Mouse (Mus musculus) erythroblast, embryonic 14.5 days (primary cell): ENCODE results near the gene Olfr243. TPM values are rescaled to one million over a fixed set of nuclear protein-coding genes. Genes with fewer than 3 reads are reported as not detected.

Source experiments
- polyA plus RNA-seq: library from polyadenylated mRNA; stranded (reverse); fragments of >175 nt; gene quantifications from 2 replicates; pipeline ENCODE4 v1.2.3, GENCODE M21; 2012

Gene Olfr243
- polyA plus RNA-seq, 1 experiment: not detected

Other genes starting within 250 kb of the Olfr243 start
- gene Olfr608, start 244.8 kb upstream of the Olfr243 start, polyA plus RNA-seq: not detected in 2 replicates
- gene Olfr609, start 216.6 kb upstream of the Olfr243 start, polyA plus RNA-seq: not detected in 2 replicates
- gene Olfr610, start 202.5 kb upstream of the Olfr243 start, polyA plus RNA-seq: not detected in 2 replicates
- gene Olfr611, start 193.8 kb upstream of the Olfr243 start, polyA plus RNA-seq: not detected in 2 replicates
- gene Olfr612, start 172.0 kb upstream of the Olfr243 start, polyA plus RNA-seq: not detected in 2 replicates
- gene Olfr613, start 166.6 kb upstream of the Olfr243 start, polyA plus RNA-seq: not detected in 2 replicates
- gene Olfr615, start 158.6 kb upstream of the Olfr243 start, polyA plus RNA-seq: not detected in 2 replicates
- not detected in 2 replicates for gene Olfr616, start 145.5 kb upstream of the Olfr243 start, polyA plus RNA-seq
- not detected in 2 replicates for gene Olfr617, start 141.6 kb upstream of the Olfr243 start, polyA plus RNA-seq
- gene Olfr618, start 124.6 kb upstream of the Olfr243 start, polyA plus RNA-seq: not detected in 2 replicates
- not detected in 2 replicates for gene Olfr619, start 114.1 kb upstream of the Olfr243 start, polyA plus RNA-seq
- not detected in 2 replicates for gene Olfr620, start 102.1 kb upstream of the Olfr243 start, polyA plus RNA-seq
- gene Olfr622, start 72.0 kb upstream of the Olfr243 start, polyA plus RNA-seq: not detected in 2 replicates
- gene Olfr623, start 51.0 kb upstream of the Olfr243 start, polyA plus RNA-seq: not detected in 2 replicates
- not detected in 2 replicates for gene Olfr624, start 43.5 kb upstream of the Olfr243 start, polyA plus RNA-seq
- gene Olfr625-ps1, start 32.0 kb upstream of the Olfr243 start, polyA plus RNA-seq: not detected in 2 replicates
- gene Olfr628, start 15.7 kb downstream of the Olfr243 start, polyA plus RNA-seq: not detected in 2 replicates
- not detected in 2 replicates for gene Olfr629, start 30.3 kb downstream of the Olfr243 start, polyA plus RNA-seq
- not detected in 2 replicates for gene Olfr630, start 42.7 kb downstream of the Olfr243 start, polyA plus RNA-seq
- gene Olfr69, start 56.9 kb downstream of the Olfr243 start, polyA plus RNA-seq: not detected in 2 replicates
- 0.02 TPM in 1 of 2 replicates, not detected in the other for gene Olfr68, start 65.0 kb downstream of the Olfr243 start, polyA plus RNA-seq
- gene Olfr67, start 77.2 kb downstream of the Olfr243 start, polyA plus RNA-seq: not detected in 2 replicates
- gene Hbb-bt, start 99.3 kb downstream of the Olfr243 start, polyA plus RNA-seq: 22,007 and 54,805 TPM in 2 replicates
- gene Hbb-bs, start 113.4 kb downstream of the Olfr243 start, polyA plus RNA-seq: 263,491 and 269,873 TPM in 2 replicates
- 0.10 TPM in 1 of 2 replicates, not detected in the other for gene Hbb-bh2, start 125.8 kb downstream of the Olfr243 start, polyA plus RNA-seq
- gene Hbb-bh1, start 128.5 kb downstream of the Olfr243 start, polyA plus RNA-seq: 4.0 and 4.3 TPM in 2 replicates
- 85.0 and 543 TPM in 2 replicates for gene Hbb-y, start 138.5 kb downstream of the Olfr243 start, polyA plus RNA-seq
- not detected in 2 replicates for gene Olfr66, start 171.6 kb downstream of the Olfr243 start, polyA plus RNA-seq
- not detected in 2 replicates for gene Olfr64, start 179.8 kb downstream of the Olfr243 start, polyA plus RNA-seq
- gene Olfr65, start 188.8 kb downstream of the Olfr243 start, polyA plus RNA-seq: 0.08 TPM in 1 of 2 replicates, not detected in the other
- gene Olfr631, start 214.2 kb downstream of the Olfr243 start, polyA plus RNA-seq: 0.10 TPM in 1 of 2 replicates, not detected in the other
- not detected in 2 replicates for gene Olfr632, start 219.7 kb downstream of the Olfr243 start, polyA plus RNA-seq
- gene Olfr633, start 229.8 kb downstream of the Olfr243 start, polyA plus RNA-seq: not detected in 2 replicates